ENCODE assay signal across 16 mouse cellular contexts in the genomic region with DNA sequence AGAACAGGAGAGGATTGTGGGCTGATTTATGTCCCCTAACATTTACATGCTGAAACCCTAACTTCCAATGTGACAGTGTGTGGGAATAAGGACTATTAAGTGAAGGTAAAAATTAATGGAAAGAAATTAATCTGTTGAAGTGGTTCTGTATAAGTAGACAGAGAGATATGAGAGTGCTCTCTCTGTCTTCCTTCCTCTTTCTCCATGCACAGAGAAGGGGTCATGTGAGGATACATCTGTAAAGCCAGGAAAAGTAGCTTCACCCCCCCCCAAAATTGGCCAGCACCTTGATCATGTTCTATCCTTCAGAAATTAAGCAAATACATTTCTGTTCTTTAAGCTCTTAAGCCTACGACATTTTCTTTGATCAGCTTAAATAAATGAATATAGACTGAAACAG.
DNase-seq lines count a peak whose midpoint lies in the region; TF ChIP-seq lines count a peak whose summit lies in the region.
"Had no signal": no experiment of that assay in that cellular context is flagged by ENCODE, and none has a peak within 500 bp of the region (broad histone marks: within the 10 kb centered on the region; RNA-seq: fewer than 3 reads in every experiment).

No protein-coding gene starts in this region.

- H3K9me3 ChIP-seq in MEL (replicated peaks; ENCODE audit: insufficient read depth, low read length): no peaks in the 10 kb centered on the region
- H3K9me3 ChIP-seq: G1E had no signal

- peak; percentile 45 to 53; a peak in 3 of 4 replicates for TF ChIP-seq EP300 in MEL (IDR thresholded peaks at IDR 0.05; ENCODE audit: low read depth in 1 of 2, low read length in 2 of 2)

- no peak for TF ChIP-seq RAD21 in MEL (IDR thresholded peaks at IDR 0.05; ENCODE audit: low read depth, low read length)

- H3K27ac ChIP-seq in MEL (ENCODE audit: control insufficient read depth, low read depth, low read length): no peak overlapping the region

- no peak overlapping the region for H3K4me3 ChIP-seq in MEL (ENCODE audit: control insufficient read depth in 1 of 2, insufficient read depth in 1 of 2, low read depth in 2 of 2, low read length in 2 of 2)

- no peak for TF ChIP-seq CTCF in MEL (IDR thresholded peaks at IDR 0.05 in 2 of 3, conservative IDR thresholded peaks at IDR 0.05 in 1 of 3; ENCODE audit: control insufficient read depth in 1 of 3, insufficient read depth in 1 of 3, low read depth in 2 of 3, low read length in 3 of 3, poor library complexity in 1 of 3, severe bottlenecking in 1 of 3)

- peaks cover 0 to 5% of the 10 kb centered on the region in 2 experiments; a peak in 1 of 4 replicates for H3K27me3 ChIP-seq in MEL (ENCODE audit: control insufficient read depth in 1 of 2, insufficient read depth in 2 of 2, low read length in 2 of 2)
- H3K27me3 ChIP-seq: CH12.LX had no signal

- peaks cover 0 to 13% of the 10 kb centered on the region in 2 experiments; a peak in 3 of 4 replicates for H3K4me1 ChIP-seq in MEL (ENCODE audit: control insufficient read depth in 1 of 2, insufficient read depth in 2 of 2, low read length in 2 of 2)

- H3K79me2 ChIP-seq in MEL (ENCODE audit: control insufficient read depth, insufficient read depth, low read length, poor library complexity): no peaks in the 10 kb centered on the region

- peaks cover 0 to 3% of the 10 kb centered on the region in 2 experiments; a peak in 2 of 4 replicates for H3K36me3 ChIP-seq in MEL (ENCODE audit: control insufficient read depth in 1 of 2, insufficient read depth in 2 of 2, low read length in 2 of 2)
- H3K36me3 ChIP-seq: G1E had no signal

- DNase-seq in MEL (ENCODE audit: low read depth, low spot score): peak; percentile 9
- DNase-seq in lung, postnatal 4 days: no peak
- DNase-seq: adrenal gland, adult 2 months; adrenal gland, adult 8-10 months; adrenal gland, postnatal 10 days; adrenal gland, postnatal 14 days; adrenal gland, postnatal 25 days; adrenal gland, postnatal 36 days; B cell, adult 2 months; cerebellum, adult 11 months; cerebellum, adult 11-12 months; cerebellum, adult 18-20 months; cerebellum, adult 2 months; cerebellum, adult 8-10 months had no signal

- no peak overlapping the region for H3K9ac ChIP-seq in MEL (ENCODE audit: control insufficient read depth, low read depth, low read length, poor library complexity, severe bottlenecking)

- no peak for TF ChIP-seq POLR2A in MEL (IDR thresholded peaks at IDR 0.05; ENCODE audit: control insufficient read depth in 1 of 2, insufficient read depth in 1 of 2, low read depth in 1 of 2, low read length in 2 of 2, poor library complexity in 1 of 2)

TF ChIP-seq in MEL, 35 proteins besides CTCF, POLR2A, EP300 and RAD21:
- TF ChIP-seq SIN3A (IDR thresholded peaks at IDR 0.05; ENCODE audit: low read length) (0 out of 2 replicates have a peak, but pooled peaks have one; percentile 26), MAZ (IDR thresholded peaks at IDR 0.05; ENCODE audit: low read depth, low read length) (no peak), TAL1 (IDR thresholded peaks at IDR 0.05; ENCODE audit: low read length) (no peak), ELF1 (IDR thresholded peaks at IDR 0.05; ENCODE audit: low read depth, low read length) (no peak), ZC3H11A (IDR thresholded peaks at IDR 0.05; ENCODE audit: low read depth, low read length) (no peak), TBP (IDR thresholded peaks at IDR 0.05; ENCODE audit: low read depth, low read length) (no peak), CHD2 (IDR thresholded peaks at IDR 0.05; ENCODE audit: low read length) (no peak), USF2 (IDR thresholded peaks at IDR 0.05; ENCODE audit: borderline replicate concordance in 1 of 2, insufficient read depth in 1 of 2, low read depth in 1 of 2, low read length in 2 of 2) (no peak), MYC (IDR thresholded peaks at IDR 0.05; ENCODE audit: low read depth, low read length) (no peak), POLR2AphosphoS2 (IDR thresholded peaks at IDR 0.05; ENCODE audit: low read length) (no peak), TCF12 (IDR thresholded peaks at IDR 0.05; ENCODE audit: low read depth, low read length) (no peak), RCOR1 (IDR thresholded peaks at IDR 0.05; ENCODE audit: low read depth, low read length) (no peak), SMC3 (IDR thresholded peaks at IDR 0.05; ENCODE audit: low read depth, low read length) (no peak), GATA1 (IDR thresholded peaks at IDR 0.05; ENCODE audit: low read depth, low read length) (no peak), POLR2AphosphoS5 (IDR thresholded peaks at IDR 0.05; ENCODE audit: borderline replicate concordance, low read depth, low read length) (no peak), ZMIZ1 (IDR thresholded peaks at IDR 0.05; ENCODE audit: low read depth, low read length) (no peak), NELFE (IDR thresholded peaks at IDR 0.05; ENCODE audit: low read depth, low read length) (no peak), KAT2A (conservative IDR thresholded peaks at IDR 0.05; ENCODE audit: low read depth, low read length) (no peak), USF1 (IDR thresholded peaks at IDR 0.05; ENCODE audit: low read depth, low read length) (peak; percentile 61), MXI1 (IDR thresholded peaks at IDR 0.05; ENCODE audit: low read depth, low read length) (0 out of 2 replicates have a peak, but pooled peaks have one; percentile 18), ETS1 (IDR thresholded peaks at IDR 0.05; ENCODE audit: low read depth, low read length) (no peak), ZNF384 (IDR thresholded peaks at IDR 0.05; ENCODE audit: low read depth, low read length) (no peak), CHD1 (IDR thresholded peaks at IDR 0.05; ENCODE audit: low read depth, low read length) (no peak), MAFK (IDR thresholded peaks at IDR 0.05; ENCODE audit: borderline replicate concordance, low read depth, low read length) (no peak)
